Mouse (Mus musculus): ENCODE results near the gene Slc25a25. TPM values are rescaled to one million over a fixed set of nuclear protein-coding genes. Genes with fewer than 3 reads are reported as not detected.

Slc25a25 gene
- total RNA-seq, 1 experiment: 22.1 TPM

DNA sequence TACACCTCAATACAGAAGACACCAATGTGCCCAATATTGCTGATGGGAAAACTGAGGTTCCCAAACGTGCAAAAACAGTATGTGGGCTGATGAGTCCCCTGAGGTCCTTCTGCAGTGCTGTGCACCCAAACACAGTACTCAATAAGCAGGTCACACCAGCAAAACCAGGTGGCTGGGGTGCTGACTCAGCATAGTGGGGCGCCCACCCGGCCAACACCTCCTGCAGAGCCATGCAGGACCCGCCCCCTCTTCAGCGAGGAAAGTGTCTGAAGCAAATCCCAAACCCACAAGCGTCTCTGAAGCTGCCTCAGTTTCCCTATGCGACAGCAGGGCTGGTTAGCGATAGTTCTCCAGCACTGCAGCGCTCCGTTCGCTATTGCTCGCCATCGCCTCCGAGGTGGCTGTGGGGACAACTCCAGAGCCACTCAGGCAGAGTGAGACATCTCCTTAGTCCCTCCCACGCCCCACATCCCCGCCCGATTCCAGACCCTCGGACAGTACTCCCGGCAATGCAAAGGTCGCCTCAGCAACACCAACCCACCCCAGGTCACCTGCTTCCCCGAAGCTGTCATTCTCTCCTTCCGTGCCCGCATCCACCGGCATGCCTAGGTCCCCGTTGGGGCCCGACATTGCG is 70.0 kb downstream of the Slc25a25 start:
- no peak for DNase-seq (ENCODE audit: low read depth, low spot score)
- Histone ChIP-seq H3K9me3 (ENCODE audit: control insufficient read depth, insufficient read depth, low read depth, low read length) (no peaks in the 10 kb centered on the region), H3K36me3 (ENCODE audit: control insufficient read depth, insufficient read depth, low read length, poor library complexity, severe bottlenecking) (peaks cover 15% of the 10 kb centered on the region), H3K4me1 (ENCODE audit: control insufficient read depth in 2 of 2, insufficient read depth in 2 of 2, low read length in 2 of 2, poor library complexity in 1 of 2) (no peaks in the 10 kb centered on the region), H3K4me3 (ENCODE audit: insufficient read depth in 1 of 2, low read depth in 1 of 2, low read length in 2 of 2, poor library complexity in 1 of 2, severe bottlenecking in 1 of 2) (peak overlapping the region; percentile 84 to 85), H3K27ac (ENCODE audit: insufficient read depth, low read depth, low read length, poor library complexity, severe bottlenecking) (no peak overlapping the region), H3K9ac (ENCODE audit: insufficient read depth, low read depth, low read length, poor library complexity, severe bottlenecking) (peak overlapping the region; percentile 69)
- in situ Hi-C loops (cut with MboI; ENCODE audit: low sequenced_read_pairs in 2 of 2, unreplicated experiment in 2 of 2): no loop called here
- TF ChIP-seq MAFK (IDR thresholded peaks at IDR 0.05; ENCODE audit: insufficient read depth, low read depth, low read length) (peak; percentile 94), CHD2 (IDR thresholded peaks at IDR 0.05; ENCODE audit: low read depth, low read length) (no peak), ZNF384 (IDR thresholded peaks at IDR 0.05; ENCODE audit: low read depth, low read length) (no peak), ZC3H11A (IDR thresholded peaks at IDR 0.05; ENCODE audit: borderline replicate concordance, low read depth, low read length) (no peak)

DNA sequence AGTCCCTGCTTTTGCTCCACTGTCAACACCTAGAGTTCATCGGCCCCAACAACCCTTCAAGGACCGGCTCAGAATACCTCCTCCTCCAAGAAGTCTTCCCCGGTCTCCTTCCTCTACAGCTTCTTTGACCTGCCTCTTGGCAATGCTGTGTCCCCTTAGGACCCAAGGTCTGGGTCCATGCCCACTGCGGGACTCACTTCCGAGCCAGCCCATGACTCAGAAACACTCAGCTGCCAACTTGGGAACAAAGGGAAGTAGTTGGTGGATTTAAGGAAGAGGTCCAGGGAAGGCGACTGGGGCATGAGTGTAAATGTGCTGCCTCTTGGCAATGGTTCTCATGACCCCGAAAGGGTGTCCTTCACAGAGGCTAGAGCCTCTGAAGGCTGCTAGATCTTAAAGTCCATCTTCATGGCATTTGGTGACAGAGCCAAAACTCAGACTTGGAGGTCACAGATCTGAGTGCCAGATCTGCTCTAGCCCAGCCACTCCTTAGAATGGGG is 71.2 kb downstream of the Slc25a25 start:
- no peaks in the 10 kb centered on the region for H3K9me3 ChIP-seq (ENCODE audit: control insufficient read depth, insufficient read depth, low read depth, low read length)
- no peak for DNase-seq (ENCODE audit: low read depth, low spot score)
- H3K4me1 ChIP-seq (ENCODE audit: control insufficient read depth in 2 of 2, insufficient read depth in 2 of 2, low read length in 2 of 2, poor library complexity in 1 of 2): no peaks in the 10 kb centered on the region
- H3K36me3 ChIP-seq (ENCODE audit: control insufficient read depth, insufficient read depth, low read length, poor library complexity, severe bottlenecking): peaks cover 20% of the 10 kb centered on the region
- no peak overlapping the region for H3K9ac ChIP-seq (ENCODE audit: insufficient read depth, low read depth, low read length, poor library complexity, severe bottlenecking)
- H3K27ac ChIP-seq (ENCODE audit: insufficient read depth, low read depth, low read length, poor library complexity, severe bottlenecking): no peak overlapping the region
- H3K4me3 ChIP-seq (ENCODE audit: insufficient read depth in 1 of 2, low read depth in 1 of 2, low read length in 2 of 2, poor library complexity in 1 of 2, severe bottlenecking in 1 of 2): no peak overlapping the region
- no peak for TF ChIP-seq CHD2 (IDR thresholded peaks at IDR 0.05; ENCODE audit: low read depth, low read length)
- TF ChIP-seq MAFK (IDR thresholded peaks at IDR 0.05; ENCODE audit: insufficient read depth, low read depth, low read length): no peak
- TF ChIP-seq HCFC1 (IDR thresholded peaks at IDR 0.05; ENCODE audit: borderline replicate concordance, insufficient read depth, low read length): no peak
- TF ChIP-seq ZC3H11A (IDR thresholded peaks at IDR 0.05; ENCODE audit: borderline replicate concordance, low read depth, low read length): no peak
- TF ChIP-seq ZNF384 (IDR thresholded peaks at IDR 0.05; ENCODE audit: low read depth, low read length): no peak
- in situ Hi-C loops (cut with MboI; ENCODE audit: low sequenced_read_pairs in 2 of 2, unreplicated experiment in 2 of 2): no loop called here

DNA sequence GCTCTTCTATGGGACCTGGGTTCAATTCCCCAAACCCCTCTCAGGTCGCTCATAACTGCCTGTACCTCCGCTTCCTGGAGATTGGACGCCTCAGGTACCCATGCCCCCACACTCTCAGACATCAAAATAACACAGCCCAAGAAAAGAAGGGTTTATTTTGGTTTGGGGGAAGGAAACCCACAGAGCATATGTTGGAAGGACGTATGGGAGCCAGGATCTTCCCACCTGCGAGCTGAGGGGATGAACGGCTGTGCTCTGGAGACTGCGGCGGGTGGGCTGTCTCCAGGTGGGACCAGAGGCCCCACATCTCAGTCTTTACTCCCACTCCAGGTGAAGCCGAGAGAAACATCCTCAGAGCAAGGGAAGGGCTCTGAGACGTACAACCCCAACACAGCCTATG is 74.3 kb downstream of the Slc25a25 start:
- H3K4me3 ChIP-seq (ENCODE audit: insufficient read depth in 1 of 2, low read depth in 1 of 2, low read length in 2 of 2, poor library complexity in 1 of 2, severe bottlenecking in 1 of 2): no peak overlapping the region
- TF ChIP-seq HCFC1 (IDR thresholded peaks at IDR 0.05; ENCODE audit: borderline replicate concordance, insufficient read depth, low read length): no peak
- no peak for TF ChIP-seq ZC3H11A (IDR thresholded peaks at IDR 0.05; ENCODE audit: borderline replicate concordance, low read depth, low read length)
- no peak for TF ChIP-seq MAFK (IDR thresholded peaks at IDR 0.05; ENCODE audit: insufficient read depth, low read depth, low read length)
- no peak for TF ChIP-seq ZNF384 (IDR thresholded peaks at IDR 0.05; ENCODE audit: low read depth, low read length)
- TF ChIP-seq CHD2 (IDR thresholded peaks at IDR 0.05; ENCODE audit: low read depth, low read length): no peak
- no peak overlapping the region for H3K27ac ChIP-seq (ENCODE audit: insufficient read depth, low read depth, low read length, poor library complexity, severe bottlenecking)
- peaks cover 22% of the 10 kb centered on the region for H3K36me3 ChIP-seq (ENCODE audit: control insufficient read depth, insufficient read depth, low read length, poor library complexity, severe bottlenecking)
- no peak overlapping the region for H3K9ac ChIP-seq (ENCODE audit: insufficient read depth, low read depth, low read length, poor library complexity, severe bottlenecking)
- DNase-seq (ENCODE audit: low read depth, low spot score): no peak
- H3K4me1 ChIP-seq (ENCODE audit: control insufficient read depth in 2 of 2, insufficient read depth in 2 of 2, low read length in 2 of 2, poor library complexity in 1 of 2): peaks cover 1 to 2% of the 10 kb centered on the region in 2 experiments; a peak in 1 of 4 replicates
- in situ Hi-C loops (cut with MboI; ENCODE audit: low sequenced_read_pairs in 2 of 2, unreplicated experiment in 2 of 2): no loop called here
- H3K9me3 ChIP-seq (ENCODE audit: control insufficient read depth, insufficient read depth, low read depth, low read length): no peaks in the 10 kb centered on the region

DNA sequence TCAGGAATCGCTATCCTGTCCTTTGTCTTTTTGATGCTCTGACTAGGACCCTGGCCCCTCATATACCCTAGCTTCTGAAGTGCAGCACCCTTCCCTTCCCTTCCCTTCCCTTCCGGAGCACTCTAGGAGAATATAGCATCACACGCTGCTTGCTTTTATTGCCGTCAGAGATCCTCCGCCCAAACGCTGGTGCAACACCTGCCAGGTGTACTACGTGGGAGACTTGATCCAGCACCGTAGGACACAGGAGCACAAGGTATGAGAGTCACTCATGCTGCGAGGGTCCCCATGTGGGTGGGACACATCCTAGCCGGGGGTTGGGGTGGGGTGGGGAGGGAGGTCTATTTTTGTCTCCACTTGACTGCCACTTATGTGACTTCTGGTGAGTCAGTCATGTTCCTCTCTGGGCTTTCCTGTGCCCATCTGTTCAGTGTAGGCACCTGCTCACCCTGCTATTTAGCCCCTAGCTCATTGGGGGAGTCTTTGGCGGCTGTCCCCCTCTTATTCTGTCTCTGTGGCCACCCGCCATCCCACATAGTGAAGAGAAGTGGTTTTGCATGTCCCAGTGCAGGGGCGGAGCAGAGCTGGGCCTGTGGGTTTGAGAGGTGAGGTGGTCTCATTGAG is 75.8 kb downstream of the Slc25a25 start:
- in situ Hi-C loops (cut with MboI; ENCODE audit: low sequenced_read_pairs in 2 of 2, unreplicated experiment in 2 of 2): no loop called here
- TF ChIP-seq HCFC1 (IDR thresholded peaks at IDR 0.05; ENCODE audit: borderline replicate concordance, insufficient read depth, low read length) (no peak), ZC3H11A (IDR thresholded peaks at IDR 0.05; ENCODE audit: borderline replicate concordance, low read depth, low read length) (no peak), CHD2 (IDR thresholded peaks at IDR 0.05; ENCODE audit: low read depth, low read length) (no peak), ZNF384 (IDR thresholded peaks at IDR 0.05; ENCODE audit: low read depth, low read length) (no peak), MAFK (IDR thresholded peaks at IDR 0.05; ENCODE audit: insufficient read depth, low read depth, low read length) (no peak)
- H3K27ac ChIP-seq (ENCODE audit: insufficient read depth, low read depth, low read length, poor library complexity, severe bottlenecking): no peak overlapping the region
- H3K4me1 ChIP-seq (ENCODE audit: control insufficient read depth in 2 of 2, insufficient read depth in 2 of 2, low read length in 2 of 2, poor library complexity in 1 of 2): peaks cover 2% of the 10 kb centered on the region in 2 experiments; a peak in 1 of 4 replicates
- H3K9ac ChIP-seq (ENCODE audit: insufficient read depth, low read depth, low read length, poor library complexity, severe bottlenecking): no peak overlapping the region
- H3K36me3 ChIP-seq (ENCODE audit: control insufficient read depth, insufficient read depth, low read length, poor library complexity, severe bottlenecking): peaks cover 28% of the 10 kb centered on the region
- DNase-seq (ENCODE audit: low read depth, low spot score): no peak
- no peak overlapping the region for H3K4me3 ChIP-seq (ENCODE audit: insufficient read depth in 1 of 2, low read depth in 1 of 2, low read length in 2 of 2, poor library complexity in 1 of 2, severe bottlenecking in 1 of 2)
- H3K9me3 ChIP-seq (ENCODE audit: control insufficient read depth, insufficient read depth, low read depth, low read length): no peaks in the 10 kb centered on the region

Data from ES-E14 (cell line).